Mouse (Mus musculus): Measurements from ENCODE around the gene Palm. TPM values are rescaled to one million over a fixed set of nuclear protein-coding genes. Genes with fewer than 3 reads are reported as not detected.
A peak's percentile ranks its signal among the peaks of the same experiment; 100 is the strongest.

Palm gene
- polyA plus RNA-seq, 1 experiment, result 2.9 TPM

DNA sequence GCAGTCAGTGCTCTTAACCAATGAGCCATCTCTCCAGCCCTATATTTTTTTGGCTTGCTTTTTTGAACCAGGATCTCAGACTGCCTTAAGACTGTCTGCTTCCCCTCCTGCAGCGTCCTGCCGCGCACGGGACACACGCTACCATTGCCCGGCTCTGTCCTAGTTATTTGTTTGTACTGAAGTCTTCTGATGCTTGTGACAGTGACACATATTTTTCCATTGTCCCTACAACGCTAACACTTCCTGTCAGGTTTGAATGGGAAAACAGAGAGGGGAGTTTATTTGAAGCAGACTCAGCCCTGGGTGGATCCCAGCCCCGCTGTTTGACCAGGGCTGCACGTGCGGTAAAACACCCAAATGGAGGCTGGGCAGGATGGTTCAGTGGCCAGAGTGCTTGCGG lies 15.4 kb downstream of the Palm start:
- no peak overlapping the region for H3K27ac ChIP-seq (ENCODE audit: insufficient read depth, low read depth, low read length)
- TF ChIP-seq CTCF (IDR thresholded peaks at IDR 0.05; ENCODE audit: low read depth, low read length) (no peak), POLR2A (IDR thresholded peaks at IDR 0.05; ENCODE audit: borderline replicate concordance, low read depth, low read length) (no peak)
- H3K4me3 ChIP-seq (ENCODE audit: insufficient read depth, low read length), result no peak overlapping the region
- no peaks in the 10 kb centered on the region for H3K4me1 ChIP-seq (ENCODE audit: control insufficient read depth, insufficient read depth, low read length)

- H3K27ac ChIP-seq (ENCODE audit: insufficient read depth, low read depth, low read length), result no peak overlapping the region
- H3K4me1 ChIP-seq (ENCODE audit: control insufficient read depth, insufficient read depth, low read length), result no peaks in the 10 kb centered on the region
- no peak overlapping the region for H3K4me3 ChIP-seq (ENCODE audit: insufficient read depth, low read length)
- no peak for TF ChIP-seq POLR2A (IDR thresholded peaks at IDR 0.05; ENCODE audit: borderline replicate concordance, low read depth, low read length)
- TF ChIP-seq CTCF (IDR thresholded peaks at IDR 0.05; ENCODE audit: low read depth, low read length), result peak; percentile 97
These were observed 18.6 kb downstream of the Palm start for GRCm38 (mm10) chr10:79811736-79812637.

DNA sequence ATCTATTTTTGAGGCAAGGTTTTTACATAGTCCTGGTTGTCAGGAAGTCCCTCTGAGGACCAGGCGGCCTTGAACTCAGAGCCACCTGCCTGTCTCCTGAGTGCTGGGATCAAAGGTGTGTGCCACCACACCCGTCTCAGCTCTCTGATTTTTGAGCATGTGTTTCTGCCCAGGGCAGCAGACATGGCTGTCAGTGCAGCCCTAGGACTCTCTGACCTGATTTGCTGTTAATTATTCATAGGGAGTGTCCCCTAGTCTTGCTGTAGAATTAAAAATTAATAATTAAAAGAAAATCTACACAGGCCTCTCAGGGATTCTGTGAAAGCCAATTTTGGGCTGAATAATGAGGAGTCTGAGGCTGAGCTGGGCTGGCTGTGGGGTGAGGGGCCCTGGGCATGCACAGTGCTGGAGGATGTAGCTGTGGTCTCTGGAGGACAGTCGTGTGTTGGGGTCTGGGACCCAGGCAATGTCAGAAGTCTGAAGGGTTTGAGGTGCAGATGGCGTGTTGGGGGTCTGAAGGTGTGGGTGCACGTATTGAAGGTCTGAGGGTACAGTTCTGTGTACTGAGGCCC lies 21.0 kb downstream of the Palm start:
- no peaks in the 10 kb centered on the region for H3K4me1 ChIP-seq (ENCODE audit: control insufficient read depth, insufficient read depth, low read length)
- no peak overlapping the region for H3K27ac ChIP-seq (ENCODE audit: insufficient read depth, low read depth, low read length)
- no peak overlapping the region for H3K4me3 ChIP-seq (ENCODE audit: insufficient read depth, low read length)
- no peak for TF ChIP-seq POLR2A (IDR thresholded peaks at IDR 0.05; ENCODE audit: borderline replicate concordance, low read depth, low read length)
- TF ChIP-seq CTCF (IDR thresholded peaks at IDR 0.05; ENCODE audit: low read depth, low read length), result no peak

DNA sequence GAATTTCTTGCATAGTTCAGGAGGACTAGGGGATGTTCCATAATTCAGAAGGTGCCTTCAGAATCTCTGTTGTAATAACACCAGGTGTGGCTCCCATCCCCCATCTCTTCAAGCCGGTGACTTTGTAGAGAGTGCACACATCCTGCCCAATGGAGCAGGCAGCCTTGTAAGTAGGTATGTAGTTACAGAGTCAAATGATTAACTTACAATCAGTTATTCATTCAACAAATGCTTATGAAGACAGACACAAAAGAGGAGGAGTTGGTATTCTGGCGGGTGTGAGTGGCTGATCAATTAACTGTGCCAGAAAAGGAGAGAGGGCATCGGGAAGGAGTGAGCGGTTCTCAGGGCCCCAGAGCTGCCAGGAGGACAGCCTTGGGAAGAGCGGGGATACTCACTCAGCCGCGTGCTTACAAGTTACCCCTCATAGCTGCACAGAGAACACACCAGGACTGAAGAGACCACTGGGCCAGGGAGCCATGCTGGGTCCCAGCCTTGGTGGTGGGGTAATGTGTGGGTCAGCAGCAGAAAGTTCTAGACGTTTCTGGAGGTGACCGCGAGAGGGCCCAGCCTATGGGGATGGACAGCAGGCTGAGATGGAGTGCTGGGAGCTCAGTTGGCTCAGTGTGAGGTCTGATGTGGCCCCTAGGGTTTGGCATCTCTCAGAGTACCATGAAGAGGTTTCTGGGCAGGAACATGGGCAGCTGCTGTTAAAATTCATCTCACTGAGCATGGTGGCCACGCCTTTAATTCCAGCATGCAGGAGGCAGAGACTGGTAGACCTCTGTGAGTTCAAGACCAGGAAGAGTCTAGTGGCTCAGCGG lies 22.5 kb downstream of the Palm start:
- Histone ChIP-seq H3K4me3 (ENCODE audit: insufficient read depth, low read length) (no peak overlapping the region), H3K27ac (ENCODE audit: insufficient read depth, low read depth, low read length) (no peak overlapping the region), H3K4me1 (ENCODE audit: control insufficient read depth, insufficient read depth, low read length) (no peaks in the 10 kb centered on the region)
- no peak for TF ChIP-seq POLR2A (IDR thresholded peaks at IDR 0.05; ENCODE audit: borderline replicate concordance, low read depth, low read length)
- no peak for TF ChIP-seq CTCF (IDR thresholded peaks at IDR 0.05; ENCODE audit: low read depth, low read length)

- peak; percentile 30; the same call in 1 of the 2 replicates for TF ChIP-seq CTCF (IDR thresholded peaks at IDR 0.05; ENCODE audit: low read depth, low read length)
- no peak for TF ChIP-seq POLR2A (IDR thresholded peaks at IDR 0.05; ENCODE audit: borderline replicate concordance, low read depth, low read length)
- Histone ChIP-seq H3K4me1 (ENCODE audit: control insufficient read depth, insufficient read depth, low read length) (no peaks in the 10 kb centered on the region), H3K27ac (ENCODE audit: insufficient read depth, low read depth, low read length) (no peak overlapping the region), H3K4me3 (ENCODE audit: insufficient read depth, low read length) (no peak overlapping the region)
These were observed 23.7 kb downstream of the Palm start for GRCm38 (mm10) chr10:79817111-79817510.

DNA sequence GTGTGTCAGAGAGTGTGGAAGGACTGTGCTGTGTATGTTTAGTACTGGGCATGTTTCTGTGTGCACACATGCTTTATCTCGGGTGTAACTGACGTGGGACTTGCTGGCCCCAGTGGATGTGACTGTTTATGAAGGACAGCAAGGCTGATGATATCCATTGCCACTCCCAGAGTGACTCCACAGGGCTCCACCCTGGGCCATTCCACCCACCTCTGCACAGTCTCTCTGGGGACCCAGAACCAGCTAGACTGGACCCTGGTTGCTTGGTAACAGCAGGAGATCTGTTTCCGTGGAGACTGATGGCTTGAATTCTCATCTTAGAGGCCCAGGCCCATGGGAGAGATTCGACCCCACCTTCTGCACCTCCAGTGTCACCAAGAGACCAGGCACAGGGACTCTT lies 24.9 kb downstream of the Palm start:
- no peak overlapping the region for H3K27ac ChIP-seq (ENCODE audit: insufficient read depth, low read depth, low read length)
- H3K4me1 ChIP-seq (ENCODE audit: control insufficient read depth, insufficient read depth, low read length), result no peaks in the 10 kb centered on the region
- TF ChIP-seq POLR2A (IDR thresholded peaks at IDR 0.05; ENCODE audit: borderline replicate concordance, low read depth, low read length) (no peak), CTCF (IDR thresholded peaks at IDR 0.05; ENCODE audit: low read depth, low read length) (no peak)
- no peak overlapping the region for H3K4me3 ChIP-seq (ENCODE audit: insufficient read depth, low read length)

GRCm38 (mm10) chr10:79819606-79820005 lies 26.2 kb downstream of the Palm start:
- Histone ChIP-seq H3K27ac (ENCODE audit: insufficient read depth, low read depth, low read length) (no peak overlapping the region), H3K4me3 (ENCODE audit: insufficient read depth, low read length) (no peak overlapping the region), H3K4me1 (ENCODE audit: control insufficient read depth, insufficient read depth, low read length) (peaks cover 6% of the 10 kb centered on the region)
- TF ChIP-seq CTCF (IDR thresholded peaks at IDR 0.05; ENCODE audit: low read depth, low read length) (no peak), POLR2A (IDR thresholded peaks at IDR 0.05; ENCODE audit: borderline replicate concordance, low read depth, low read length) (no peak)

DNA sequence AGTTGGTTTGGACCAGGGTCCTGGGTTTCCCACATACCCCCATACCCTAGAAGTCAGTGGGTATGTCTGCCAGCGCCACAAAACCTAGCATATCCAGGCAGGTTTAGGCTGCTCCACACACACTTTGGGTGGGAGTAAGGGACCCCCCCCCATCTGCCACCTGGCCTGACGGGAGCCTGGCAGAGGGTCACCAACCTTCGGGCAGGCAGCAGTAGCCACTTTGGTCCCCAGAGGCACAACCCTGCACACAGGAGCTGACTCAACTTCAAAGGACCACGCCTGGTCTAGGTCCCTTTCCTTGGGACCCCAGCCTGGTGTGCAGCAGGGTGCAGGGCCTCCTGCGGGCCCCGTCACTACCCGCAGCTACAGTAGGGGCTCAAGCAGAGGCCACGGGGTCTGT lies 26.9 kb downstream of the Palm start:
- H3K27ac ChIP-seq (ENCODE audit: insufficient read depth, low read depth, low read length), result no peak overlapping the region
- TF ChIP-seq POLR2A (IDR thresholded peaks at IDR 0.05; ENCODE audit: borderline replicate concordance, low read depth, low read length) (no peak), CTCF (IDR thresholded peaks at IDR 0.05; ENCODE audit: low read depth, low read length) (no peak)
- H3K4me3 ChIP-seq (ENCODE audit: insufficient read depth, low read length), result no peak overlapping the region
- peaks cover 8% of the 10 kb centered on the region for H3K4me1 ChIP-seq (ENCODE audit: control insufficient read depth, insufficient read depth, low read length)

DNA sequence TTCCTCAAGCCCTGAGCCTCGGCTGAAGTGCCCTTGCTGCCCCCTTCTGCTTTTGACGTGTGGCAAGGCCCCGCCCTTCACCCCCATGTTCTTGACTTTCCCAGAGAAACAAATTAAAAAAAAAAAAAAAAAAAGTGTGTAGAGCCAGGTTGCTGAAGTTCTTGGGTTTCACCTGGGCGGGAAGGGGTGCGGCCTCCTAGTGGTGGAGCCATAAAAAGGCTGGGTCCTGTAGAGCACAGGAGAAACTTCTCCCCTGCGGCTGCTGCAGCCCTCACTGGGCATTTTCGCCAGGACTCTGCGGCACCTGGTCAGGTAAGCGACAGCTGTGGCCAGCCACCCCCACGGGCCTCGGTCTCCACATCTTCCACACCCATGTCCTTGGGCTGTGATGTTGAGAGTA lies 27.4 kb downstream of the Palm start, which contains the start of gene Misp:
Gene Misp, plus strand, starts transcription at position 208 of the 400 bp plus-strand sequence.
- TF ChIP-seq CTCF (IDR thresholded peaks at IDR 0.05; ENCODE audit: low read depth, low read length) (no peak), POLR2A (IDR thresholded peaks at IDR 0.05; ENCODE audit: borderline replicate concordance, low read depth, low read length) (no peak)
- Histone ChIP-seq H3K4me1 (ENCODE audit: control insufficient read depth, insufficient read depth, low read length) (peaks cover 8% of the 10 kb centered on the region), H3K27ac (ENCODE audit: insufficient read depth, low read depth, low read length) (no peak within 1 kb of the TSS), H3K4me3 (ENCODE audit: insufficient read depth, low read length) (no peak within 1 kb of the TSS)
